Mouse (Mus musculus): ENCODE results near the gene Klhl22.

Gene Klhl22

GRCm38 (mm10) chr16:17759344-17759773, at the start of gene Klhl22:
Gene Klhl22 (plus strand): TSS chr16:17759618.
- in situ Hi-C loops (cut with MboI; ENCODE audit: unreplicated experiment in 2 of 2), result loop anchor here (25.0 kb wide), 1 partner anchor 278 kb away; no protein-coding TSS in a partner anchor

DNA sequence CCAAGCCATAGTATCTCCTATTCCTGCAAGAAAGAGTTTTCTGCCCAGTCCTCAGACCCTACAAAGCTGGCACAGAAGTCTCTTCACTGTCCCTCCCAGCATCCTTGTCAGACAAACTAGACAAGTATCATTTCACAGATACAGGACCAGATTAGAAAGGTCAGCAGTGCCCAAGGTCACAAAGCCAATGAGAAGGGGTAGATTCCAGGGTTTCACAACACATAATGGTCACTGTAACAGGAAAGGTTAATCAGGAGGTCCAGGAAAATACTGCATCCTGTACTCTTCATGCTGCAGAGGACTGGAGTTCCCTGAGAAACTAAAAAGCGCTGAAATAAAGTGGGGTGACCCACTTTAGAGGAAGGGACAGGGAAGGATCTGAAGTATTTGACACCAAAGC, 41.6 kb upstream of the Klhl22 start:
- in situ Hi-C loops (cut with MboI; ENCODE audit: unreplicated experiment in 2 of 2), result no loop called here

DNA sequence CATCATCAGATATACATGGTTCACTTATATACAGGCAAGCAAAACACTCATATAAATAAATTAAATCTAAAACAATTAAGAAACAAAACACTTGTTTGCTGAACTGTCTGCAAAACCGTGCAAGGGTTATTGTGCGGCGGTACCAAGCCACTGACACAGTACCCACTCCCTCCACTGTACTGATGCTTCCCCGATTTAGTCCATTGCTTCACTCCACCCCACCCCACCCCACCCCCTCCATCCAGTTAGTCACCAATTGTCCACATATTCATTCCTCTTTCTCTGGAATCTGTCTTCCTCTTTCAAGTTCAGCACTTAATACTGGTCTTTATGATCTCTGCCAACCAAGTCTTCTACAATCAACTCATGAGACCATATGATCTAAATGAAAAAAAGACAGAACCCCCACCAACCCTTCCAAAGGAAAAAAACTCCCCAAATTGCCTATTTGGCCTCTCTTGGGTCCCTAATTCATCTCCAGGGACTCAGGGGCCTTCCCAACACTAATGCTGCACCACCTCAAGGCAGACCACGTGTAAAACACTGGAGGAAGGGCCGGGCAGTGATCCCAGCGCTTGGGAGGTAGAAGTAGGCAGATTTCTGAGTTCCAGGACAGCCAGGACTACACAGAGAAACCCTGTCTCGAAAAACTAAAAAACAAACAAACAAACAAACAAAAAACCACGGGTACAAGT, 38.2 kb upstream of the Klhl22 start:
- in situ Hi-C loops (cut with MboI; ENCODE audit: unreplicated experiment in 2 of 2), result no loop called here

DNA sequence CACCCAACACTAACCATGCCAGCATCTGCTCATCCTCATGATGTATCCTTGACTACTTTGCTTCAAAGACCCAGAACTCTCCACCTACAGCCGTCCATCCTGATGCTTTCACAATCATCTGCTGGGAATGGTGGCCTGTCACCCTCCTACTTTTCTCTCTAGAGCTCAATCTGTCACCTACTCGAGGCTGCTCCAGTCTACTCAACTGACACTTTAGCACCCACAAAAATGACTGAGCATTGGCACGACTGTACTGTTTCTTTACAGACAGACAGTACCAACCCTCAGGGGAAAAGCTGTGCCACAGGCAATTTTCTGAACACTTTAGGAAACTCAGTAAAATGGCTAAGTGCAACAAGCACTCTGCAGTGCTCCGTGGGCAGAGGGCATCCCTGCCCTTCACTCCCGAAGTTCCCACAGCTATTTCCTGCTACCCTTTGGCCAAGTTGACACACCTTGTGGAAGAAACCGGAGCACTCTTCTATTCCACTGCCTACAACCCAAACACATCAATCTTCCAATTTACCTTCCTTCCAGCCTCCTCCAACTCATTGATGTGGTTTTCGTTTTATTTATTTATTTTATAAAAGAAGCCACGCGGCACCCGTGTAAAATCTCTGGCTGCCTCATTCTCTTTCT, 37.5 kb upstream of the Klhl22 start:
- in situ Hi-C loops (cut with MboI; ENCODE audit: unreplicated experiment in 2 of 2), result no loop called here

- in situ Hi-C loops (cut with MboI; ENCODE audit: unreplicated experiment in 2 of 2), result no loop called here
Observed at GRCm38 (mm10) chr16:17722461-17723324, 36.7 kb upstream of the Klhl22 start.

GRCm38 (mm10) chr16:17723325-17723626, 36.1 kb upstream of the Klhl22 start:
- in situ Hi-C loops (cut with MboI; ENCODE audit: unreplicated experiment in 2 of 2), result no loop called here

- in situ Hi-C loops (cut with MboI; ENCODE audit: unreplicated experiment in 2 of 2), result no loop called here
Observed at GRCm38 (mm10) chr16:17724448-17724847, 35.0 kb upstream of the Klhl22 start.

- in situ Hi-C loops (cut with MboI; ENCODE audit: unreplicated experiment in 2 of 2), result no loop called here
Observed at GRCm38 (mm10) chr16:17727179-17727861, 32.1 kb upstream of the Klhl22 start.

- in situ Hi-C loops (cut with MboI; ENCODE audit: unreplicated experiment in 2 of 2), result loop anchor here in 1 of 2 experiments (10.0 kb wide), 1 partner anchor 175 kb away; no protein-coding TSS in a partner anchor
Observed at GRCm38 (mm10) chr16:17729974-17730373, 29.4 kb upstream of the Klhl22 start.

- in situ Hi-C loops (cut with MboI; ENCODE audit: unreplicated experiment in 2 of 2), result loop anchor here in 1 of 2 experiments (10.0 kb wide), 1 partner anchor 177 kb away; no protein-coding TSS in a partner anchor
Observed at GRCm38 (mm10) chr16:17732021-17732420, 27.4 kb upstream of the Klhl22 start.

DNA sequence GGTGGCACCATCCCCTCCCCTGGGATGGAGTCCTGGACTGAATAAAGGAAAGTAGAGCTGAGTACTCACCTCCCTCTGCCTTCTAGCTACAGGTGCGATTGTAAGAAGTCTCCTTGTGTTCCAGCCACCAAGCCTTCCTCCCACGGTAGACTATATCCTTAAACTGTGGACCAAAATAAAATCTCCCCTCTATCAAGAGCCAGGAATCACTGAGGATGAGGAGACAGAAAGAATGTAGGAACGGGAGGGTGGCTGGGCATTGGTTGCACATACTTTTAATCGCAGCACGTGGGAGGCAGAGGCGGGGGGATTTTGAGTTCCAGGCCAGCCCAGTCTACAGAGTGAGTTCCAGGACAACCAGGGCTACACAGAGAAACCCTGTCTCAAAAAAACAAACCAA, 27.0 kb upstream of the Klhl22 start:
- in situ Hi-C loops (cut with MboI; ENCODE audit: unreplicated experiment in 2 of 2), result loop anchor here in 1 of 2 experiments (10.0 kb wide), 1 partner anchor 178 kb away; no protein-coding TSS in a partner anchor

- in situ Hi-C loops (cut with MboI; ENCODE audit: unreplicated experiment in 2 of 2), result loop anchor here in 1 of 2 experiments (10.0 kb wide), 1 partner anchor 178 kb away; no protein-coding TSS in a partner anchor
Observed at GRCm38 (mm10) chr16:17732841-17733340, 26.5 kb upstream of the Klhl22 start, which contains the start of gene Med15. Gene Med15 (minus strand): TSS chr16:17732891.

DNA sequence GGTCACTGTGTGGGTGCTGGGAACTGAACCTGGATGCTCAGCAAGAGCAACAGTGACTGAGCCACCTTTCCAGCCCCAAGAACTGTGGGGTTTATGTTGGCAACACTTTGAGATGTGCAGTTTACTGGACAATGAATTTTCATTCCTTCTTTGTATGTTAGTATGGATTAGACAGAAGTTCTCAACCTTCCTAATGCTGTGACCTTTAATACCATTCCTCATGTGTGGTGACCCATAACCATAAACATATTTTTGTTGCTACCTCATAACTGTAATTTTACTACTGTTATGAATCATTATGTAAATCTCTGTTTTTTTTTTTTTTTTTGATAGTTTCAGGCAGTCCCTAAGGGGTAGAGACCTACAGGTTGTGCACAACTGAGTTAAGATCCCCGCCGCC, 25.8 kb upstream of the Klhl22 start:
- in situ Hi-C loops (cut with MboI; ENCODE audit: unreplicated experiment in 2 of 2), result loop anchor here in 1 of 2 experiments (10.0 kb wide), 1 partner anchor 179 kb away; no protein-coding TSS in a partner anchor

GRCm38 (mm10) chr16:17734872-17735271, 24.5 kb upstream of the Klhl22 start:
- in situ Hi-C loops (cut with MboI; ENCODE audit: unreplicated experiment in 2 of 2), result loop anchor here in 1 of 2 experiments (10.0 kb wide), 1 partner anchor 180 kb away; no protein-coding TSS in a partner anchor

DNA sequence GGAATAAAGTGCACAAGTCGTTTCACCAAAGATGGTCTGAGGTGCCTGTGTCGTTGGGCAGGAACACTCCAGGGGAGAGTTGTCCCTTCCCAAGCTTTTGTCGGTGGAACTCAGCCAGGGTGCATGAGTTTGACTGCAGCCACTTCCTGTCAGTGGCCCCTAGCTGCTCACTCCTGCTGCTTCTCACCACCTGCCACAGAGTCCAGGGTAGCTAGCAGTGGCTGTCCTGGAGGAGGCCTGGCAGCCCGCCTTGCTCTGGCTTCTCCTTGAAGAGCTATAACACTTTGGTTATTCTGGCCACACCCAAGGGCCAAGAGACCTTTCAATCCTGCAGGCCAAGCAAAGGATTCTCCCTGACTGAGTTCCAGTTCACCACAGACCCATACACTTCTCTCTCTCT, 23.3 kb upstream of the Klhl22 start:
- in situ Hi-C loops (cut with MboI; ENCODE audit: unreplicated experiment in 2 of 2), result loop anchor here in 1 of 2 experiments (10.0 kb wide), 1 partner anchor 181 kb away; no protein-coding TSS in a partner anchor

GRCm38 (mm10) chr16:17740080-17740479, 19.3 kb upstream of the Klhl22 start:
- in situ Hi-C loops (cut with MboI; ENCODE audit: unreplicated experiment in 2 of 2), result loop anchor here (5.0 to 10.0 kb wide), 2 partner anchors 65 to 72 kb away; no protein-coding TSS in a partner anchor

DNA sequence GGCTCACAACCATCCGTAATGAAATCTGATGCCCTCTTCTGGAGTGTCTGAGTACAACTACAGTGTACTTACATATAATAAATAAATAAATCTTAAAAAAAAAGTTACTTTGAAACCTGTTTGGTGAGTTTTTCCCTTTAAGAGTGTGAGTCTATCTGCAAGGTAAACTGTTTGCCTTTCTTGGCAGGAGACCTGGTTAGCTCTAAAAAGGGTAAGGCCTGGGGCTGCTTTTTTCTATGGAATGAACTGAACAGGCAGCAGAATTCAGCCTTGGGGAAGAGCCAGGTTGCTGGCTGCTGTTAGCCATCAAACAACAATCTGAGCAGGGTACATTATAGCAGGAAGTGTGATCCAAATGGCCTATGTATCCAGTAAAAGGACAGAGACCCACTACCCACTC, 16.6 kb upstream of the Klhl22 start:
- in situ Hi-C loops (cut with MboI; ENCODE audit: unreplicated experiment in 2 of 2), result loop anchor here (5.0 to 10.0 kb wide), 2 partner anchors 62 to 69 kb away; no protein-coding TSS in a partner anchor

GRCm38 (mm10) chr16:17743279-17743678, 16.1 kb upstream of the Klhl22 start:
- in situ Hi-C loops (cut with MboI; ENCODE audit: unreplicated experiment in 2 of 2), result loop anchor here (5.0 to 10.0 kb wide), 2 partner anchors 62 to 69 kb away; no protein-coding TSS in a partner anchor

- in situ Hi-C loops (cut with MboI; ENCODE audit: unreplicated experiment in 2 of 2), result loop anchor here (5.0 to 10.0 kb wide), 2 partner anchors 60 to 68 kb away; no protein-coding TSS in a partner anchor
Observed at GRCm38 (mm10) chr16:17744536-17744935, 14.9 kb upstream of the Klhl22 start.
